Mouse (Mus musculus) midbrain, embryonic 13.5 days (tissue): ENCODE results near the gene Nr5a2. TPM values are rescaled to one million over a fixed set of nuclear protein-coding genes. Genes with fewer than 3 reads are reported as not detected.

Experiments used
- ATAC-seq: fragments of 200-750 bp; cut with Nextera tagmentation; 2 replicates; pipeline ENCODE4 v1.8.0; 2017; ENCODE audit warnings: mild to moderate bottlenecking, moderate TSS enrichment, moderate library complexity
- H3K27ac ChIP-seq: fragments of 300-500 bp; sonication (generic); 2 replicates; pipeline ENCODE4 v1.5.1; 2015; ENCODE audit warnings: inconsistent platforms, mild to moderate bottlenecking, moderate library complexity
- H3K27me3 ChIP-seq: fragments of 300-500 bp; sonication (generic); 2 replicates; pipeline ENCODE4 v1.6.1; 2015; ENCODE audit warnings: mild to moderate bottlenecking, inconsistent platforms
- H3K36me3 ChIP-seq: fragments of 300-500 bp; sonication (generic); 2 replicates; pipeline ENCODE4 v1.6.1; 2015; ENCODE audit warnings: mild to moderate bottlenecking, inconsistent platforms
- H3K4me1 ChIP-seq: fragments of 300-500 bp; sonication (generic); replicated peaks from 2 replicates; pipeline ENCODE4 v1.6.1; 2015; ENCODE audit warnings: inconsistent platforms
- H3K4me2 ChIP-seq: fragments of 300-500 bp; sonication (generic); replicated peaks from 2 replicates; pipeline ENCODE4 v1.6.1; 2015; ENCODE audit warnings: moderate library complexity, mild to moderate bottlenecking, inconsistent platforms
- H3K4me3 ChIP-seq: fragments of 300-500 bp; sonication (generic); replicated peaks from 2 replicates; pipeline ENCODE4 v1.5.1; 2015; ENCODE audit warnings: mild to moderate bottlenecking, inconsistent platforms
- H3K9ac ChIP-seq: fragments of 300-500 bp; sonication (generic); replicated peaks from 2 replicates; pipeline ENCODE4 v1.6.1; 2015; ENCODE audit warnings: mild to moderate bottlenecking, inconsistent platforms
- H3K9me3 ChIP-seq: fragments of 300-500 bp; sonication (generic); 2 replicates; pipeline ENCODE4 v1.6.1; 2016; ENCODE audit warnings: mild to moderate bottlenecking, inconsistent platforms
- WGBS: fragments of 180-500 bp; shearing (Covaris S2); methylation state at CpG from one replicate; pipeline ENCODE4 v1.1.7; 2015; 5-methylcytosine and 5-hydroxymethylcytosine counted together
- polyA plus RNA-seq: library from polyadenylated mRNA; unstranded; fragments of >200 nt; fragmentation: Nextera tagmentation; extraction: Ambion mirVana; gene quantifications from 2 replicates; pipeline ENCODE4 v1.2.1, GENCODE M21; 2015

Nr5a2 gene
- 2.1 TPM in 2 replicates for polyA plus RNA-seq

- no peak for ATAC-seq
- Histone ChIP-seq H3K36me3 (no peaks in the 10 kb centered on the region), H3K9me3 (no peaks in the 10 kb centered on the region), H3K4me3 (no peak within 1 kb of the TSS), H3K27ac (no peak within 1 kb of the TSS), H3K9ac (no peak within 1 kb of the TSS), H3K27me3 (peaks cover 30% of the 10 kb centered on the region), H3K4me2 (no peak within 1 kb of the TSS), H3K4me1 (peaks cover 7% of the 10 kb centered on the region)
- WGBS: 65% methylated on average over 4 of the region's 4 CpGs
Observed at GRCm38 (mm10) chr1:136960428-136961012, at the start of gene Nr5a2. Gene Nr5a2 (minus strand): TSS chr1:136960448.

- Histone ChIP-seq H3K9me3 (no peaks in the 10 kb centered on the region), H3K36me3 (no peaks in the 10 kb centered on the region), H3K4me1 (no peaks in the 10 kb centered on the region), H3K9ac (no peak overlapping the region), H3K4me3 (no peak overlapping the region), H3K27me3 (no peaks in the 10 kb centered on the region), H3K27ac (no peak overlapping the region), H3K4me2 (no peak overlapping the region)
- ATAC-seq: no peak
- WGBS: 81% methylated on average over 6 of the region's 6 CpGs
Observed at GRCm38 (mm10) chr1:137008726-137009239, 48.5 kb upstream of the Nr5a2 start.

GRCm38 (mm10) chr1:137003816-137004215 is 43.6 kb upstream of the Nr5a2 start:
- no peak for ATAC-seq
- Histone ChIP-seq H3K27ac (no peak overlapping the region), H3K9ac (no peak overlapping the region), H3K36me3 (no peaks in the 10 kb centered on the region), H3K4me1 (no peaks in the 10 kb centered on the region), H3K27me3 (no peaks in the 10 kb centered on the region), H3K4me3 (no peak overlapping the region), H3K9me3 (peaks cover 5% of the 10 kb centered on the region; the same call in 1 of the 2 replicates), H3K4me2 (no peak overlapping the region)
- WGBS: 100% methylated on average over 1 of the region's 1 CpGs

- Histone ChIP-seq H3K4me2 (no peak overlapping the region), H3K36me3 (no peaks in the 10 kb centered on the region), H3K4me1 (no peaks in the 10 kb centered on the region), H3K9me3 (peaks cover 5% of the 10 kb centered on the region; the same call in 1 of the 2 replicates), H3K27ac (no peak overlapping the region), H3K9ac (no peak overlapping the region), H3K4me3 (no peak overlapping the region), H3K27me3 (no peaks in the 10 kb centered on the region)
- no peak for ATAC-seq
- WGBS: 94% methylated on average over 1 of the region's 1 CpGs
Observed at GRCm38 (mm10) chr1:137003144-137003543, 42.9 kb upstream of the Nr5a2 start.

GRCm38 (mm10) chr1:136991762-136992352 is 31.6 kb upstream of the Nr5a2 start:
- Histone ChIP-seq H3K9me3 (no peaks in the 10 kb centered on the region), H3K4me1 (no peaks in the 10 kb centered on the region), H3K27ac (no peak overlapping the region), H3K9ac (no peak overlapping the region), H3K4me2 (no peak overlapping the region), H3K36me3 (no peaks in the 10 kb centered on the region), H3K4me3 (no peak overlapping the region), H3K27me3 (no peaks in the 10 kb centered on the region)
- WGBS: 84% methylated on average over 8 of the region's 8 CpGs
- no peak for ATAC-seq

GRCm38 (mm10) chr1:136980253-136980893 is 20.1 kb upstream of the Nr5a2 start:
- WGBS: 82% methylated on average over 5 of the region's 5 CpGs
- Histone ChIP-seq H3K4me2 (no peak overlapping the region), H3K27me3 (no peaks in the 10 kb centered on the region), H3K27ac (no peak overlapping the region), H3K9ac (no peak overlapping the region), H3K4me1 (no peaks in the 10 kb centered on the region), H3K9me3 (no peaks in the 10 kb centered on the region), H3K4me3 (no peak overlapping the region), H3K36me3 (no peaks in the 10 kb centered on the region)
- ATAC-seq: no peak

- WGBS: 92% methylated on average over 3 of the region's 3 CpGs
- Histone ChIP-seq H3K4me2 (no peak overlapping the region), H3K9ac (no peak overlapping the region), H3K27ac (no peak overlapping the region), H3K9me3 (no peaks in the 10 kb centered on the region), H3K36me3 (no peaks in the 10 kb centered on the region), H3K4me3 (no peak overlapping the region), H3K27me3 (no peaks in the 10 kb centered on the region), H3K4me1 (no peaks in the 10 kb centered on the region)
- no peak for ATAC-seq
Observed at GRCm38 (mm10) chr1:136977867-136978266, 17.6 kb upstream of the Nr5a2 start.

- Histone ChIP-seq H3K4me2 (no peak overlapping the region), H3K4me3 (no peak overlapping the region), H3K36me3 (no peaks in the 10 kb centered on the region), H3K9me3 (no peaks in the 10 kb centered on the region), H3K27ac (no peak overlapping the region), H3K4me1 (no peaks in the 10 kb centered on the region), H3K27me3 (no peaks in the 10 kb centered on the region), H3K9ac (no peak overlapping the region)
- ATAC-seq: no peak
- 89% methylated on average over 3 of the region's 3 CpGs for WGBS
Observed at GRCm38 (mm10) chr1:136974040-136974439, 13.8 kb upstream of the Nr5a2 start.

- Histone ChIP-seq H3K27ac (no peak overlapping the region), H3K9me3 (no peaks in the 10 kb centered on the region), H3K27me3 (no peaks in the 10 kb centered on the region), H3K4me1 (no peaks in the 10 kb centered on the region), H3K36me3 (no peaks in the 10 kb centered on the region), H3K4me3 (no peak overlapping the region), H3K4me2 (no peak overlapping the region), H3K9ac (no peak overlapping the region)
- WGBS: 92% methylated on average over 5 of the region's 5 CpGs
- no peak for ATAC-seq
Observed at GRCm38 (mm10) chr1:136973016-136973415, 12.8 kb upstream of the Nr5a2 start.

GRCm38 (mm10) chr1:136970995-136971394 is 10.7 kb upstream of the Nr5a2 start:
- H3K27ac ChIP-seq: no peak overlapping the region
- H3K4me3 ChIP-seq: no peak overlapping the region
- H3K9me3 ChIP-seq: no peaks in the 10 kb centered on the region
- WGBS: 90% methylated on average over 8 of the region's 8 CpGs
- no peak for ATAC-seq
- no peaks in the 10 kb centered on the region for H3K27me3 ChIP-seq
- no peaks in the 10 kb centered on the region for H3K36me3 ChIP-seq
- H3K4me1 ChIP-seq: no peaks in the 10 kb centered on the region
- no peak overlapping the region for H3K4me2 ChIP-seq
- no peak overlapping the region for H3K9ac ChIP-seq

GRCm38 (mm10) chr1:136966728-136967386 is 6.6 kb upstream of the Nr5a2 start:
- Histone ChIP-seq H3K27me3 (no peaks in the 10 kb centered on the region), H3K27ac (no peak overlapping the region), H3K9ac (no peak overlapping the region), H3K4me2 (no peak overlapping the region), H3K9me3 (no peaks in the 10 kb centered on the region), H3K4me3 (no peak overlapping the region), H3K36me3 (no peaks in the 10 kb centered on the region), H3K4me1 (no peaks in the 10 kb centered on the region)
- no peak for ATAC-seq
- 83% methylated on average over 12 of the region's 12 CpGs for WGBS

GRCm38 (mm10) chr1:136959491-136959890 is 757 bp downstream of the Nr5a2 start:
- peaks cover 40% of the 10 kb centered on the region for H3K27me3 ChIP-seq
- H3K9ac ChIP-seq: no peak overlapping the region
- 70% methylated on average over 1 of the region's 1 CpGs for WGBS
- H3K9me3 ChIP-seq: no peaks in the 10 kb centered on the region
- peaks cover 7% of the 10 kb centered on the region for H3K4me1 ChIP-seq
- H3K27ac ChIP-seq: no peak overlapping the region
- H3K4me2 ChIP-seq: no peak overlapping the region
- no peak overlapping the region for H3K4me3 ChIP-seq
- ATAC-seq: no peak
- H3K36me3 ChIP-seq: no peaks in the 10 kb centered on the region
